Mouse (Mus musculus): ENCODE data around the gene Ddx19a.
"Not testable (repeated sequence)": the region's sequence is repeated elsewhere in the genome, so short reads cannot be mapped to it uniquely, and the experiment has no call there.

Ddx19a gene

DNA sequence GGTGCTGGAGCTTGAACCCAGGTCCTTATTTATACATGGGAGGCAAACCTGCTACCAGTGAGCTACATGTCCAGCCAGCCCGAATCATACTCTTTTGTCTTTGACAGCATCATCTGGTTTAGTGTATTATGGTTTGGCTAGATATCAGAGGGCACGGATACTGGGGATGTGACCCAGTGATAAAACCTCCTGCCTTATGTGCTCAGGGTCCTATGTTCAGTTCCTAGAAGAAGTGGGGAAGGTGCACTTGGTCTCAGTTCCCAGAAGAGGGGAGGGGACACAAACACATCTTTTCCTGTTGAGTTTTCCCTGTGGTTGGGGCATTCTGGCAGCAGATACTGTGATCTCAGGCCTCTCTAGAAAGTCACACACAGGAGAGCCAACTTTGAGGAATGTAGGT is 64.3 kb downstream of the Ddx19a start:
- DNase-seq (ENCODE audit: low read depth) = no peak

- DNase-seq (ENCODE audit: low read depth) = no peak
Observed at GRCm38 (mm10) chr8:110932444-110932843, 65.2 kb downstream of the Ddx19a start.

DNA sequence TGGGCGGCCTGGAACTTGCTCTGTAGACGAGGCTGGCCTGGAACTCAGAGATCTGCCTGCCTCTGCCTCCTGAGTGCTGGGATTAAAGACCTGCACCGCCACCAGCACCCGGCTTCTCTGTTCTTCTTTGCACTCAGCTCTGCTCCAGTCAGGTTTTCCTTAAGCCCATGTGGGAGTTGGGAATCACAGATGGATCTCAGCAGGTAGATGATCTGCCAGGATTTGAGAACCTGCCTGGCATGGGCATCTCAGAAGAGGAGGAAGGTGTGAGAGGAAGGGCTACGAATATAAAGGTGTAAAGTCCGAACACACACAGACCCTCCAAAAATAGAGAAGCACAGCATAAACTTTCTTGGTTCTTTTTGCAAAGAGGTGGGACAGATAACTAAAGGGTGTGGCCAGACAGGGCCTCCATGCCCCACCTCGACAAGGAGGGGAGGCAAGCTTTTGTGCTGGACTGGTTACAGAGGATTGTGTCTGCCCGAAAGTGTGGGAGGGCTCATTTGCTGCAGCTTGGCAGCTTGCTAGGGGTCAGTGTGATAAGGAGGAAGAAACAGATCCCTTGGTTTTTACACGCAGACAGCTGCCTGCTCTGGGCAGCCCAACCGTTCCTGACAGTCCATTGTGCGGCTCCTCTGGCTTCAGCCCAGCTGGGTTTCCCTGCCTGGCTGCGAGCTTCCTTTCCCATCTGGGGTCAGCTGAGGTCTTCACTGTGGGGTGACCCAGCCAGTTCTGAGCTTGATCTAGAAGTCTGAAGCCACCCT is 66.2 kb downstream of the Ddx19a start:
- DNase-seq (ENCODE audit: low read depth) = no peak

- not testable (repeated sequence) for DNase-seq (ENCODE audit: low read depth)
Observed at GRCm38 (mm10) chr8:110929672-110930071, 67.9 kb downstream of the Ddx19a start.

DNA sequence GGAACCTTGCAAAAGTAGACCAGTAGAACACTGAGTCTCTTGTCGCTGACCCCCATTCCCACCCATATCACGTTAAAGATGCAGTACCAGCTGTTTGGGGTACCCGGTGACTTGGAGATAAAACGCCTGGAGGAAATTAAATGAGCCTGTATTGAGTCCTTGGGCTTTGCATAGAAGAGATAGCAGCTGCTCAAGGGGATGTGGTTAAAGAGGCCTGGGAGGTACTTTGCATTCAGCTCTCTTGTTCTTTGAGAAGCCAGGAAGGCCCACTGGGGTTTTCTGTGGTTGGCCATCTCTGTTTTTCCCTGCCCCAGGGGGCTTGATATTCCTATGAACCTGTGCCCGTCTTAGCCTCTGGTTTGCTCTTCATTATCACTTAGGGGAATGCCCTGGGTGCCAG is 68.5 kb downstream of the Ddx19a start:
- peak; percentile 74 for DNase-seq (ENCODE audit: low read depth)

- peak; percentile 25 for DNase-seq (ENCODE audit: low read depth)
Observed at GRCm38 (mm10) chr8:110928435-110928834, 69.2 kb downstream of the Ddx19a start.

DNA sequence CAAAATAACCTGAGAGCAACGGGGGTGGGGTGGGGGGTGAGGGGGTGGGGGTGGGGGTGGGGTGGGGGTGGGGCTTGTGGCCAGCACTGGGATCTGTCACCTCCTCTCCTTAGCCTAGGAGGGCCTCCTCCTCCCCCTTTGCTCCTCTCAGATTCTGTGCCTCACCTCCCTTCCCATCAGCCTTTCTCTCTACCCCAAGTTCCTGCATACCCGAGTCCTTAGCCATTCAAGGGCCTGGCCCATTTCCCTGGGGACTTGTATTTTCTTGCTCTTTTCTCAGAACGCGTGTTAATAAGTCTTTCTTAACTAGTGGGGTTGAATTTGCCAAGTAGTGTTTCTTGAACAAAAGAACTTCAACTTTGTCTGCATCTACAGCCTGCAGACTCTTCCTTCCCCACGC is 70.9 kb downstream of the Ddx19a start:
- DNase-seq (ENCODE audit: low read depth) = no peak

DNA sequence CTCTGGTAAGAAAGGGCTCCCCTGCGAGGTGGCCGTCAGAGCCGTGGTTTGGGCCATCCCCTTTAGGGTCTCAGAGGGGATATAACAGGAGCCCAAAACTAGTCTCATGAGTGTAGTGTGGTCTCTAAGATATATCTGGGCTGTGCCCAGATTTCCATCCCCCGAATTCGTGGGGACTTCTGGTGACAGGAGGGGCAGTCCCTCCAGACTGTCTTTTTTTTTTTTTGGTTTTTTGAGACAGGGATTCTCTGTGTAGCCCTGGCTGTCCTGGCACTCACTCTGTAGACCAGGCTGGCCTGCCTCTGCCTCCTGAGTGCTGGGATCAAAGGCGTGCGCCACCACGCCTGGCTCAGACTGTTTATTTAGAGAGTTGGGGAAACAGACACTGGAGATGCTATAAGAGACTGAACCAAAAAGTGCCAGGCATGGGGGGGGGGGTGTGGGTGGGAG is 71.9 kb downstream of the Ddx19a start:
- DNase-seq (ENCODE audit: low read depth) = peak; percentile 39

All from induced T-regulatory cell, adult 2 months (primary cell).